Mouse (Mus musculus) myocyte (in vitro differentiated cells): ENCODE data around the gene Ikzf1. TPM values are rescaled to one million over a fixed set of nuclear protein-coding genes. Genes with fewer than 3 reads are reported as not detected.

Experiments used
- H3K27me3 ChIP-seq: one replicate; pipeline ENCODE4 v1.6.1; 2011; ENCODE audit not compliant: control insufficient read depth, insufficient read depth, insufficient read length
- H3K36me3 ChIP-seq: one replicate; pipeline ENCODE4 v1.6.1; 2011; ENCODE audit not compliant: control insufficient read depth, insufficient read depth
- H3K4me2 ChIP-seq: one replicate; pipeline ENCODE4 v1.6.1; 2011; ENCODE audit warnings: low read depth, control low read depth
- H3K4me3 ChIP-seq: one replicate; pipeline ENCODE4 v1.5.1; 2011; ENCODE audit warnings: mild to moderate bottlenecking, control low read depth, moderate library complexity
- H3K79me2 ChIP-seq: one replicate; pipeline ENCODE4 v1.6.1; 2011; ENCODE audit not compliant: control insufficient read depth, insufficient read depth
- H3ac ChIP-seq: one replicate; pipeline ENCODE4 v1.6.1; 2011; ENCODE audit not compliant: control insufficient read depth, insufficient read length
- CEBPB ChIP-seq: IDR thresholded peaks from 2 replicates; pipeline ENCODE4 v1.6.1; 2011; ENCODE audit warnings: mild to moderate bottlenecking, moderate library complexity; ENCODE audit not compliant: poor library complexity, insufficient read depth, severe bottlenecking
- E2F4 ChIP-seq: IDR thresholded peaks from one replicate; pipeline ENCODE4 v1.6.1; 2011; ENCODE audit warnings: mild to moderate bottlenecking, control low read depth, moderate library complexity; ENCODE audit not compliant: insufficient read depth
- MAX ChIP-seq: IDR thresholded peaks from one replicate; pipeline ENCODE4 v1.6.1; 2011; ENCODE audit warnings: low read depth, mild to moderate bottlenecking, control low read depth
- MYOD1 ChIP-seq, 3 experiments: IDR thresholded peaks; one replicate each; pipeline ENCODE4 v1.6.1; 2011; ENCODE audit warnings: control low read depth in 2 of 3, low read depth in 2 of 3, mild to moderate bottlenecking in 2 of 3, moderate library complexity in 1 of 3; ENCODE audit not compliant: insufficient read length in 2 of 3, control insufficient read depth in 1 of 3
- MYOG ChIP-seq, 3 experiments: IDR thresholded peaks; one replicate each; pipeline ENCODE4 v1.6.1; 2011; ENCODE audit warnings: control low read depth in 2 of 3, low read depth in 2 of 3, mild to moderate bottlenecking in 2 of 3; ENCODE audit not compliant: insufficient read length in 2 of 3, control insufficient read depth in 1 of 3, insufficient read depth in 1 of 3
- POLR2A ChIP-seq: IDR thresholded peaks from one replicate; pipeline ENCODE4 v1.6.1; 2011; ENCODE audit warnings: low read depth, mild to moderate bottlenecking, control low read depth, moderate library complexity; ENCODE audit not compliant: insufficient read length
- POLR2AphosphoS2 ChIP-seq: IDR thresholded peaks from one replicate; pipeline ENCODE4 v1.6.1; 2011; ENCODE audit warnings: low read depth, control low read depth; ENCODE audit not compliant: insufficient read length
- REST ChIP-seq: IDR thresholded peaks from one replicate; pipeline ENCODE4 v1.6.1; 2011; ENCODE audit warnings: mild to moderate bottlenecking, control low read depth, moderate library complexity; ENCODE audit not compliant: insufficient read depth, insufficient read length
- SRF ChIP-seq: IDR thresholded peaks from one replicate; pipeline ENCODE4 v1.6.1; 2011; ENCODE audit warnings: low read depth; ENCODE audit not compliant: control insufficient read depth, insufficient read length
- TCF12 ChIP-seq: IDR thresholded peaks from one replicate; pipeline ENCODE4 v1.6.1; 2011; ENCODE audit warnings: mild to moderate bottlenecking, control low read depth; ENCODE audit not compliant: poor library complexity, insufficient read depth, severe bottlenecking
- TCF3 ChIP-seq: IDR thresholded peaks from one replicate; pipeline ENCODE4 v1.6.1; 2011; ENCODE audit warnings: low read depth, control low read depth; ENCODE audit not compliant: insufficient read length
- USF1 ChIP-seq: IDR thresholded peaks from one replicate; pipeline ENCODE4 v1.6.1; 2011; ENCODE audit warnings: low read depth, mild to moderate bottlenecking, control low read depth, moderate library complexity
- polyA plus RNA-seq: library from polyadenylated mRNA; unstranded; fragments of >200 nt; fragmentation: generic; extraction: Trizol; gene quantifications from one replicate; pipeline ENCODE4 v1.2.1, GENCODE M21; 2012; ENCODE audit warnings: missing spikeins

The Ikzf1 gene
- polyA plus RNA-seq, 1 experiment = 0.19 TPM

- no peaks in the 10 kb centered on the region for H3K79me2 ChIP-seq
- no peak overlapping the region for H3K4me2 ChIP-seq
- H3K36me3 ChIP-seq = no peaks in the 10 kb centered on the region
- no peak overlapping the region for H3K4me3 ChIP-seq
- TF ChIP-seq MYOD1 (IDR thresholded peaks at IDR 0.05; ENCODE audit: control insufficient read depth in 1 of 3, insufficient read length in 2 of 3, low read depth in 2 of 3) = no peak
- no peak for TF ChIP-seq TCF12
- TF ChIP-seq CEBPB = no peak
- TF ChIP-seq TCF3 = no peak
- TF ChIP-seq MYOG (IDR thresholded peaks at IDR 0.05; ENCODE audit: control insufficient read depth in 1 of 3, insufficient read depth in 1 of 3, insufficient read length in 2 of 3, low read depth in 2 of 3) = no peak
- no peak for TF ChIP-seq SRF
- no peak for TF ChIP-seq MAX
- TF ChIP-seq USF1 = no peak
- TF ChIP-seq REST = no peak
- TF ChIP-seq E2F4 = no peak
- H3K27me3 ChIP-seq = no peaks in the 10 kb centered on the region
- H3ac ChIP-seq = no peak overlapping the region
Observed at GRCm38 (mm10) chr11:11725252-11725875, 40.6 kb downstream of the Ikzf1 start.

GRCm38 (mm10) chr11:11725876-11726525 lies 41.2 kb downstream of the Ikzf1 start:
- Histone ChIP-seq H3K79me2 (no peaks in the 10 kb centered on the region), H3K36me3 (no peaks in the 10 kb centered on the region), H3K4me2 (no peak overlapping the region), H3K27me3 (no peaks in the 10 kb centered on the region), H3ac (no peak overlapping the region), H3K4me3 (no peak overlapping the region)
- no peak for TF ChIP-seq TCF12
- TF ChIP-seq MYOD1 (IDR thresholded peaks at IDR 0.05; ENCODE audit: control insufficient read depth in 1 of 3, insufficient read length in 2 of 3, low read depth in 2 of 3) = no peak
- no peak for TF ChIP-seq MAX
- no peak for TF ChIP-seq TCF3
- no peak for TF ChIP-seq POLR2AphosphoS2

GRCm38 (mm10) chr11:11726807-11727276 lies 42.0 kb downstream of the Ikzf1 start:
- no peak overlapping the region for H3ac ChIP-seq
- H3K36me3 ChIP-seq = no peaks in the 10 kb centered on the region
- no peak overlapping the region for H3K4me2 ChIP-seq
- H3K4me3 ChIP-seq = no peak overlapping the region
- TF ChIP-seq SRF = no peak
- no peak for TF ChIP-seq TCF12
- TF ChIP-seq MAX = no peak
- TF ChIP-seq TCF3 = no peak
- TF ChIP-seq MYOG (IDR thresholded peaks at IDR 0.05; ENCODE audit: control insufficient read depth in 1 of 3, insufficient read depth in 1 of 3, insufficient read length in 2 of 3, low read depth in 2 of 3) = no peak
- TF ChIP-seq E2F4 = no peak
- TF ChIP-seq POLR2AphosphoS2 = no peak
- TF ChIP-seq POLR2A = no peak
- TF ChIP-seq USF1 = no peak
- TF ChIP-seq REST = no peak
- H3K79me2 ChIP-seq = no peaks in the 10 kb centered on the region
- no peaks in the 10 kb centered on the region for H3K27me3 ChIP-seq

- Histone ChIP-seq H3K79me2 (no peaks in the 10 kb centered on the region), H3K36me3 (no peaks in the 10 kb centered on the region), H3K27me3 (no peaks in the 10 kb centered on the region), H3K4me2 (no peak overlapping the region), H3K4me3 (no peak overlapping the region), H3ac (no peak overlapping the region)
- TF ChIP-seq POLR2AphosphoS2 = no peak
- no peak for TF ChIP-seq POLR2A
- no peak for TF ChIP-seq TCF12
- TF ChIP-seq USF1 = no peak
- no peak for TF ChIP-seq CEBPB
- no peak for TF ChIP-seq REST
- no peak for TF ChIP-seq MYOD1 (IDR thresholded peaks at IDR 0.05; ENCODE audit: control insufficient read depth in 1 of 3, insufficient read length in 2 of 3, low read depth in 2 of 3)
- no peak for TF ChIP-seq MAX
Observed at GRCm38 (mm10) chr11:11727936-11728556, 43.2 kb downstream of the Ikzf1 start.

- Histone ChIP-seq H3K36me3 (no peaks in the 10 kb centered on the region), H3ac (no peak overlapping the region), H3K4me2 (no peak overlapping the region), H3K79me2 (no peaks in the 10 kb centered on the region), H3K4me3 (no peak overlapping the region), H3K27me3 (no peaks in the 10 kb centered on the region)
- TF ChIP-seq SRF (no peak), TCF12 (no peak), REST (no peak), POLR2AphosphoS2 (no peak), MYOG (IDR thresholded peaks at IDR 0.05; ENCODE audit: control insufficient read depth in 1 of 3, insufficient read depth in 1 of 3, insufficient read length in 2 of 3, low read depth in 2 of 3) (no peak), POLR2A (no peak), MYOD1 (IDR thresholded peaks at IDR 0.05; ENCODE audit: control insufficient read depth in 1 of 3, insufficient read length in 2 of 3, low read depth in 2 of 3) (no peak), E2F4 (no peak)
Observed at GRCm38 (mm10) chr11:11729216-11729615, 44.4 kb downstream of the Ikzf1 start.
